9 mouse cellular contexts compared by ENCODE assay signal in the genomic region with DNA sequence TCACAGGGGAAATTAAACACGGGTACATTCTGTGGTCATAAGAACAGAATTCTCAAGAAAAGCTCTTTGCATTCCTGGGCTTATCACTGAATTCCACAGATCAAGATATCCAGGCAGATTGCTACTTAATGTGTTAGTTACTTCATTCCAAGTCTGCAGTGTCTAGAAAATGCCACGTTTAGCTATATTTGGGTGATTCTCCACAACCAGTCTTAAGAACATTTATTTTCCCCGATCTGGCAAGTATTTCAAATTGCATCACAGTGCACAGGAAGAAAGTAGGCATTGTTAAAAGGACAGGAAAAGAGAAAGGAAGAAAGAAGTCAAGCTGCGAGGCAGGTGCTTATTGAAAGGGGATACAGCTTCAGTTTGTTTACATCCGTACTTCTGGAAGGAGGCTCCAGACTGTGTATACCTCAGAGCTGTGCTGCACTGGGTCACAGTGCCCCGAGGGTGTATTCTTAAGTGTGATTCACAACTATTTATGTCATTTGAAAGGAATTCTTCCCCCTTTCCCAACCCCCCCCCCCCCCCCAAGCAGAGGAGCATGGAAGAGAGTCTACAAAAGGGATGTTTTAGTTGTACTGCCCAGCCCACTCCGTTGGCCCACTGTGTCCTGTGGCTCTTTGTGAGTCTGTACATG.
DNase-seq lines count a peak whose midpoint lies in the region; ATAC-seq lines count a peak whose summit lies in the region.
"Had no signal": no experiment of that assay in that cellular context is flagged by ENCODE, and none has a peak within 500 bp of the region (broad histone marks: within the 10 kb centered on the region; RNA-seq: fewer than 3 reads in every experiment).

No protein-coding gene starts in this region.

- no peak overlapping the region for H3K4me2 ChIP-seq in heart, embryonic 13.5 days
- H3K4me2 ChIP-seq in midbrain, embryonic 12.5 days (replicated peaks), result no peak overlapping the region
- no peak overlapping the region for H3K4me2 ChIP-seq in midbrain, embryonic 16.5 days (ENCODE audit: low read length)
- H3K4me2 ChIP-seq in intestine, embryonic 15.5 days (replicated peaks), result no peak overlapping the region

- peaks cover 50% of the 10 kb centered on the region for H3K4me1 ChIP-seq in heart, embryonic 13.5 days
- peaks cover 7% of the 10 kb centered on the region; the same call in 1 of the 2 replicates for H3K4me1 ChIP-seq in midbrain, embryonic 12.5 days
- H3K4me1 ChIP-seq in midbrain, embryonic 16.5 days (ENCODE audit: control insufficient read depth, insufficient read depth, low read length), result no peaks in the 10 kb centered on the region
- peaks cover 11% of the 10 kb centered on the region for H3K4me1 ChIP-seq in intestine, embryonic 15.5 days (replicated peaks)

- H3K9me3 ChIP-seq in heart, embryonic 13.5 days, result peaks cover 5% of the 10 kb centered on the region; the same call in 1 of the 2 replicates
- H3K9me3 ChIP-seq in midbrain, embryonic 12.5 days, result no peaks in the 10 kb centered on the region
- no peaks in the 10 kb centered on the region for H3K9me3 ChIP-seq in midbrain, embryonic 16.5 days (replicated peaks; ENCODE audit: control insufficient read depth, low read length, poor library complexity, severe bottlenecking)
- H3K9me3 ChIP-seq in intestine, embryonic 15.5 days, result no peaks in the 10 kb centered on the region

- H3K9ac ChIP-seq in heart, embryonic 13.5 days, result no peak overlapping the region
- H3K9ac ChIP-seq in midbrain, embryonic 12.5 days (replicated peaks), result no peak overlapping the region
- no peak overlapping the region for H3K9ac ChIP-seq in midbrain, embryonic 16.5 days (ENCODE audit: low read depth, low read length)
- no peak overlapping the region for H3K9ac ChIP-seq in intestine, embryonic 15.5 days

- no peak for ATAC-seq in heart, embryonic 13.5 days (ENCODE audit: extremely low read depth, insufficient number of reproducible peaks, low FRiP score, low TSS enrichment)
- peak; percentile 49; the same call in 1 of the 2 replicates for ATAC-seq in midbrain, embryonic 12.5 days (ENCODE audit: low FRiP score, low read depth)
- ATAC-seq in midbrain, embryonic 16.5 days, result no peak
- ATAC-seq in intestine, embryonic 15.5 days, result peak; percentile 36; the same call in 1 of the 2 replicates

- H3K36me3 ChIP-seq in heart, embryonic 13.5 days, result peaks cover 28% of the 10 kb centered on the region
- H3K36me3 ChIP-seq in midbrain, embryonic 12.5 days, result no peaks in the 10 kb centered on the region
- no peaks in the 10 kb centered on the region for H3K36me3 ChIP-seq in midbrain, embryonic 16.5 days (ENCODE audit: control insufficient read depth, insufficient read depth, low read length)
- peaks cover 11% of the 10 kb centered on the region for H3K36me3 ChIP-seq in intestine, embryonic 15.5 days

- 35% methylated on average over 7 of the region's 7 CpGs for WGBS in heart, embryonic 13.5 days
- 41% methylated on average over 7 of the region's 7 CpGs for WGBS in midbrain, embryonic 12.5 days
- WGBS in midbrain, embryonic 16.5 days, result 33% methylated on average over 7 of the region's 7 CpGs
- 22% methylated on average over 7 of the region's 7 CpGs for WGBS in intestine, embryonic 15.5 days

- H3K4me3 ChIP-seq in heart, embryonic 13.5 days, result no peak overlapping the region
- no peak overlapping the region for H3K4me3 ChIP-seq in midbrain, embryonic 12.5 days
- H3K4me3 ChIP-seq in midbrain, embryonic 16.5 days (ENCODE audit: low read depth, low read length), result no peak overlapping the region
- no peak overlapping the region for H3K4me3 ChIP-seq in intestine, embryonic 15.5 days (replicated peaks)

- H3K27ac ChIP-seq in heart, embryonic 13.5 days (replicated peaks), result peak overlapping the region; percentile 10
- H3K27ac ChIP-seq in midbrain, embryonic 12.5 days (replicated peaks), result no peak overlapping the region
- no peak overlapping the region for H3K27ac ChIP-seq in midbrain, embryonic 16.5 days (ENCODE audit: low read length)
- peak overlapping the region; percentile 30; the same call in 1 of the 2 replicates for H3K27ac ChIP-seq in intestine, embryonic 15.5 days

- no peaks in the 10 kb centered on the region for H3K27me3 ChIP-seq in heart, embryonic 13.5 days (replicated peaks)
- H3K27me3 ChIP-seq in midbrain, embryonic 12.5 days, result no peaks in the 10 kb centered on the region
- no peaks in the 10 kb centered on the region for H3K27me3 ChIP-seq in midbrain, embryonic 16.5 days (ENCODE audit: control insufficient read depth, insufficient read depth, low read depth, low read length)
- H3K27me3 ChIP-seq in intestine, embryonic 15.5 days (replicated peaks), result no peaks in the 10 kb centered on the region

- no peak for DNase-seq in heart, adult 18-20 months
- DNase-seq in yolk sac, embryonic 10.5 days (ENCODE audit: low spot score), result peak; percentile 31
- no peak for DNase-seq in adrenal gland, postnatal 36 days
- DNase-seq in right cerebral cortex, adult 18-20 months, result no peak
- DNase-seq: adrenal gland, postnatal 25 days had no signal

Comparison
In these comparisons a context has a peak if more than half of its experiments do, and no peak if none do; other contexts are left out.
1. ATAC-seq: peak in midbrain, embryonic 12.5 days (single experiment) and intestine, embryonic 15.5 days (single experiment); none in heart, embryonic 13.5 days (single experiment) and midbrain, embryonic 16.5 days (single experiment).
2. H3K27ac ChIP-seq: peak in heart, embryonic 13.5 days (single experiment) and intestine, embryonic 15.5 days (single experiment); none in midbrain, embryonic 12.5 days (single experiment) and midbrain, embryonic 16.5 days (single experiment).